Mouse (Mus musculus): ENCODE results near the gene Ppfia3.

- TF ChIP-seq GATA1 (IDR thresholded peaks at IDR 0.05; ENCODE audit: borderline replicate concordance, low read length) (no peak), FLI1 (IDR thresholded peaks at IDR 0.05; ENCODE audit: low read length) (no peak)
These were observed 2.4 kb upstream of the Ppfia3 start for GRCm38 (mm10) chr7:45369022-45369745.

All from megakaryocyte, embryonic 14.5 days (primary cell).